Mouse (Mus musculus) CH12.LX (cell line): ENCODE measurements around the gene Slc6a4.
"Not testable (repeated sequence)": the region's sequence is repeated elsewhere in the genome, so short reads cannot be mapped to it uniquely, and the experiment has no call there.

Experiments used
- BHLHE40 ChIP-seq: IDR thresholded peaks from 2 replicates; pipeline ENCODE4 v1.6.1; 2011; ENCODE audit warnings: mild to moderate bottlenecking, low read depth, low read length, improper control_type of control experiment
- NRF1 ChIP-seq: IDR thresholded peaks from 2 replicates; pipeline ENCODE4 v1.6.1; 2014; ENCODE audit warnings: low read depth, mild to moderate bottlenecking, inconsistent platforms, low read length, improper control_type of control experiment, moderate library complexity
- RAD21 ChIP-seq: IDR thresholded peaks from 2 replicates; pipeline ENCODE4 v1.6.1; 2011; ENCODE audit warnings: low read depth, mild to moderate bottlenecking, low read length, improper control_type of control experiment, moderate library complexity

DNA sequence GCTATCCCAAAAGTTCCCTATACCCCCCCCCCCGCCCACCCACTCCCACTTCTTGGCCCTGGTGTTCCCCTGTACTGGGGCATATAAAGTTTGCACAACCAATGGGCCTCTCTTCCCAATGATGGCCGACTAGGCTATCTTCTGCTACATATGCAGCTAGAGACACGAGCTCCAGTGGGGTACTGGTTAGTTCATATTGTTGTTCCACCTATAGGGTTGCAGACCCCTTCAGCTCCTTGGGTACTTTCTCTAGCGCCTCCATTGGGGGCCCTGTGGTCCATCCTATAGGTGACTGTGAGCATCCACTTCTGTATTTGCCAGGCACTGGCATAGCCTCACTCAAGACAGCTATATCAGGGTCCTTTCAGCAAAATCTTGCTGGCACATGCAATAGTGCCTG lies 78.9 kb downstream of the Slc6a4 start:
- TF ChIP-seq BHLHE40, RAD21, NRF1: not testable (repeated sequence)
